Mouse (Mus musculus) limb, embryonic 13.5 days (tissue): ENCODE results near the gene Agfg2. TPM values are rescaled to one million over a fixed set of nuclear protein-coding genes. Genes with fewer than 3 reads are reported as not detected.

Experiments used
- ATAC-seq: fragments of 200-750 bp; cut with Nextera tagmentation; 2 replicates; pipeline ENCODE4 v1.8.0; 2017; ENCODE audit warnings: low read depth, moderate number of reproducible peaks, moderate TSS enrichment; ENCODE audit not compliant: low FRiP score
- H3K27ac ChIP-seq: fragments of 300-500 bp; sonication (generic); 2 replicates; pipeline ENCODE4 v1.5.1; 2015; ENCODE audit warnings: inconsistent platforms, mild to moderate bottlenecking, moderate library complexity
- H3K27me3 ChIP-seq: fragments of 300-500 bp; sonication (generic); 2 replicates; pipeline ENCODE4 v1.6.1; 2015; ENCODE audit warnings: mild to moderate bottlenecking, inconsistent platforms
- H3K36me3 ChIP-seq: fragments of 300-500 bp; sonication (generic); 2 replicates; pipeline ENCODE4 v1.6.1; 2015; ENCODE audit warnings: inconsistent platforms, mild to moderate bottlenecking, moderate library complexity
- H3K4me1 ChIP-seq: fragments of 300-500 bp; sonication (generic); 2 replicates; pipeline ENCODE4 v1.6.1; 2015; ENCODE audit warnings: inconsistent platforms
- H3K4me2 ChIP-seq: fragments of 300-500 bp; sonication (generic); replicated peaks from 2 replicates; pipeline ENCODE4 v1.6.1; 2015; ENCODE audit warnings: inconsistent platforms, mild to moderate bottlenecking, moderate library complexity
- H3K4me3 ChIP-seq: fragments of 300-500 bp; sonication (generic); 2 replicates; pipeline ENCODE4 v1.5.1; 2015; ENCODE audit warnings: moderate library complexity, mild to moderate bottlenecking, inconsistent platforms
- H3K9ac ChIP-seq: fragments of 300-500 bp; sonication (generic); 2 replicates; pipeline ENCODE4 v1.6.1; 2015; ENCODE audit warnings: mild to moderate bottlenecking, inconsistent platforms
- H3K9me3 ChIP-seq: fragments of 300-500 bp; sonication (generic); 2 replicates; pipeline ENCODE4 v1.6.1; 2016; ENCODE audit warnings: inconsistent platforms
- WGBS: fragments of 180-500 bp; shearing (Covaris S2); methylation state at CpG from one replicate; pipeline ENCODE4 v1.1.7; 2015; 5-methylcytosine and 5-hydroxymethylcytosine counted together
- polyA plus RNA-seq: library from polyadenylated mRNA; unstranded; fragments of >200 nt; fragmentation: Nextera tagmentation; extraction: Ambion mirVana; gene quantifications from 2 replicates; pipeline ENCODE4 v1.2.1, GENCODE M21; 2015

Gene Agfg2
- polyA plus RNA-seq, 1 experiment from 2014 or later = 19.4 TPM

- ATAC-seq = no peak
- no peak overlapping the region for H3K9ac ChIP-seq
- WGBS = 55% methylated on average over 2 of the region's 2 CpGs
Observed at GRCm38 (mm10) chr5:137699850-137700249, 15.3 kb upstream of the Agfg2 start.

GRCm38 (mm10) chr5:137699080-137699479, 14.6 kb upstream of the Agfg2 start:
- no peak overlapping the region for H3K9ac ChIP-seq
- H3K27me3 ChIP-seq = no peaks in the 10 kb centered on the region
- no peak for ATAC-seq
- H3K4me3 ChIP-seq = no peak overlapping the region
- 74% methylated on average over 3 of the region's 3 CpGs for WGBS
- no peak overlapping the region for H3K4me2 ChIP-seq
- no peak overlapping the region for H3K27ac ChIP-seq
- H3K4me1 ChIP-seq = no peaks in the 10 kb centered on the region
- H3K36me3 ChIP-seq = no peaks in the 10 kb centered on the region
- H3K9me3 ChIP-seq = no peaks in the 10 kb centered on the region

More at GRCm38 (mm10) chr5:137699850-137700249, 15.3 kb upstream of the Agfg2 start:
- no peaks in the 10 kb centered on the region for H3K27me3 ChIP-seq
- no peaks in the 10 kb centered on the region for H3K36me3 ChIP-seq
- H3K4me3 ChIP-seq = no peak overlapping the region
- H3K27ac ChIP-seq = no peak overlapping the region
- H3K4me2 ChIP-seq = no peak overlapping the region
- no peaks in the 10 kb centered on the region for H3K9me3 ChIP-seq
- H3K4me1 ChIP-seq = no peaks in the 10 kb centered on the region

GRCm38 (mm10) chr5:137695930-137696329, 11.4 kb upstream of the Agfg2 start:
- no peaks in the 10 kb centered on the region for H3K4me1 ChIP-seq
- H3K9ac ChIP-seq = no peak overlapping the region
- 80% methylated on average over 4 of the region's 4 CpGs for WGBS
- no peaks in the 10 kb centered on the region for H3K27me3 ChIP-seq
- H3K4me3 ChIP-seq = no peak overlapping the region
- no peaks in the 10 kb centered on the region for H3K9me3 ChIP-seq
- no peak for ATAC-seq
- no peaks in the 10 kb centered on the region for H3K36me3 ChIP-seq
- no peak overlapping the region for H3K27ac ChIP-seq
- no peak overlapping the region for H3K4me2 ChIP-seq

GRCm38 (mm10) chr5:137694796-137695195, 10.3 kb upstream of the Agfg2 start:
- WGBS = 65% methylated on average over 3 of the region's 3 CpGs
- no peak overlapping the region for H3K27ac ChIP-seq
- no peak for ATAC-seq

GRCm38 (mm10) chr5:137691881-137692280, 7.4 kb upstream of the Agfg2 start:
- Histone ChIP-seq H3K36me3 (no peaks in the 10 kb centered on the region), H3K27ac (no peak overlapping the region)

More at GRCm38 (mm10) chr5:137694796-137695195, 10.3 kb upstream of the Agfg2 start:
- no peak overlapping the region for H3K4me3 ChIP-seq
- no peaks in the 10 kb centered on the region for H3K4me1 ChIP-seq
- no peak overlapping the region for H3K4me2 ChIP-seq
- H3K9me3 ChIP-seq = no peaks in the 10 kb centered on the region
- H3K27me3 ChIP-seq = no peaks in the 10 kb centered on the region
- H3K9ac ChIP-seq = no peak overlapping the region
- no peaks in the 10 kb centered on the region for H3K36me3 ChIP-seq

GRCm38 (mm10) chr5:137690531-137690930, 6.0 kb upstream of the Agfg2 start:
- Histone ChIP-seq H3K9ac (no peak overlapping the region), H3K4me2 (no peak overlapping the region), H3K4me1 (no peaks in the 10 kb centered on the region), H3K4me3 (no peak overlapping the region), H3K27me3 (no peaks in the 10 kb centered on the region), H3K9me3 (no peaks in the 10 kb centered on the region), H3K27ac (no peak overlapping the region), H3K36me3 (no peaks in the 10 kb centered on the region)
- no peak for ATAC-seq
- WGBS = 56% methylated on average over 9 of the region's 9 CpGs

More at GRCm38 (mm10) chr5:137691881-137692280, 7.4 kb upstream of the Agfg2 start:
- no peak for ATAC-seq
- Histone ChIP-seq H3K9me3 (no peaks in the 10 kb centered on the region), H3K4me3 (no peak overlapping the region), H3K4me2 (no peak overlapping the region), H3K27me3 (no peaks in the 10 kb centered on the region), H3K9ac (no peak overlapping the region), H3K4me1 (no peaks in the 10 kb centered on the region)
- WGBS = 67% methylated on average over 1 of the region's 1 CpGs

GRCm38 (mm10) chr5:137689974-137690373, 5.4 kb upstream of the Agfg2 start:
- Histone ChIP-seq H3K9ac (no peak overlapping the region), H3K27ac (no peak overlapping the region), H3K36me3 (no peaks in the 10 kb centered on the region), H3K27me3 (no peaks in the 10 kb centered on the region), H3K9me3 (no peaks in the 10 kb centered on the region), H3K4me1 (no peaks in the 10 kb centered on the region), H3K4me3 (no peak overlapping the region), H3K4me2 (no peak overlapping the region)
- no peak for ATAC-seq
- 85% methylated on average over 3 of the region's 3 CpGs for WGBS

GRCm38 (mm10) chr5:137686127-137686790, 1.7 kb upstream of the Agfg2 start:
- Histone ChIP-seq H3K36me3 (peaks cover 4% of the 10 kb centered on the region; the same call in 1 of the 2 replicates), H3K4me3 (no peak overlapping the region), H3K9me3 (no peaks in the 10 kb centered on the region), H3K27ac (no peak overlapping the region), H3K4me1 (peaks cover 16% of the 10 kb centered on the region), H3K9ac (no peak overlapping the region), H3K27me3 (no peaks in the 10 kb centered on the region), H3K4me2 (no peak overlapping the region)
- ATAC-seq = no peak
- WGBS = 83% methylated on average over 6 of the region's 6 CpGs

GRCm38 (mm10) chr5:137685653-137686052, 1.1 kb upstream of the Agfg2 start:
- peaks cover 16% of the 10 kb centered on the region for H3K4me1 ChIP-seq
- WGBS = 94% methylated on average over 3 of the region's 3 CpGs
- H3K9ac ChIP-seq = no peak overlapping the region
- peaks cover 7% of the 10 kb centered on the region; the same call in 1 of the 2 replicates for H3K36me3 ChIP-seq
- no peak overlapping the region for H3K4me2 ChIP-seq
- H3K9me3 ChIP-seq = no peaks in the 10 kb centered on the region
- no peak overlapping the region for H3K27ac ChIP-seq
- H3K4me3 ChIP-seq = no peak overlapping the region
- no peaks in the 10 kb centered on the region for H3K27me3 ChIP-seq
- ATAC-seq = no peak

- WGBS = 14% methylated on average over 28 of the region's 28 CpGs
- H3K4me2 ChIP-seq = peak overlapping the region; percentile 93
- H3K9me3 ChIP-seq = no peaks in the 10 kb centered on the region
- peak overlapping the region; percentile 80 for H3K9ac ChIP-seq
- H3K27ac ChIP-seq = no peak overlapping the region
- peaks cover 12% of the 10 kb centered on the region; the same call in 1 of the 2 replicates for H3K36me3 ChIP-seq
- no peak for ATAC-seq
- peak overlapping the region; percentile 72 for H3K4me3 ChIP-seq
- H3K27me3 ChIP-seq = no peaks in the 10 kb centered on the region
- H3K4me1 ChIP-seq = peaks cover 16% of the 10 kb centered on the region
Observed at GRCm38 (mm10) chr5:137683388-137684293, 885 bp downstream of the Agfg2 start.

GRCm38 (mm10) chr5:137682526-137682925, 2.0 kb downstream of the Agfg2 start:
- H3K27ac ChIP-seq = no peak overlapping the region
- H3K4me2 ChIP-seq = peak overlapping the region; percentile 5; the same call in 1 of the 2 replicates
- no peaks in the 10 kb centered on the region for H3K9me3 ChIP-seq
- no peak for ATAC-seq
- 90% methylated on average over 6 of the region's 6 CpGs for WGBS
- no peaks in the 10 kb centered on the region for H3K27me3 ChIP-seq
- H3K9ac ChIP-seq = 0 out of 2 replicates have a peak overlapping the region, but pooled peaks have one; percentile 1
- peaks cover 14% of the 10 kb centered on the region; the same call in 1 of the 2 replicates for H3K36me3 ChIP-seq
- H3K4me1 ChIP-seq = peaks cover 16% of the 10 kb centered on the region
- no peak overlapping the region for H3K4me3 ChIP-seq

- Histone ChIP-seq H3K27me3 (no peaks in the 10 kb centered on the region), H3K36me3 (peaks cover 20% of the 10 kb centered on the region; the same call in 1 of the 2 replicates), H3K9me3 (no peaks in the 10 kb centered on the region), H3K27ac (no peak overlapping the region), H3K9ac (no peak overlapping the region), H3K4me1 (peaks cover 16% of the 10 kb centered on the region), H3K4me2 (no peak overlapping the region), H3K4me3 (no peak overlapping the region)
- 77% methylated on average over 4 of the region's 4 CpGs for WGBS
- ATAC-seq = no peak
Observed at GRCm38 (mm10) chr5:137679726-137680125, 4.8 kb downstream of the Agfg2 start.
